Mouse (Mus musculus): ENCODE measurements around the gene Fam193a. TPM values are rescaled to one million over a fixed set of nuclear protein-coding genes. Genes with fewer than 3 reads are reported as not detected.

The Fam193a gene
- total RNA-seq (2022), result 10 to 100 TPM; 11.0 to 14.2 (median 11.5) TPM

DNA sequence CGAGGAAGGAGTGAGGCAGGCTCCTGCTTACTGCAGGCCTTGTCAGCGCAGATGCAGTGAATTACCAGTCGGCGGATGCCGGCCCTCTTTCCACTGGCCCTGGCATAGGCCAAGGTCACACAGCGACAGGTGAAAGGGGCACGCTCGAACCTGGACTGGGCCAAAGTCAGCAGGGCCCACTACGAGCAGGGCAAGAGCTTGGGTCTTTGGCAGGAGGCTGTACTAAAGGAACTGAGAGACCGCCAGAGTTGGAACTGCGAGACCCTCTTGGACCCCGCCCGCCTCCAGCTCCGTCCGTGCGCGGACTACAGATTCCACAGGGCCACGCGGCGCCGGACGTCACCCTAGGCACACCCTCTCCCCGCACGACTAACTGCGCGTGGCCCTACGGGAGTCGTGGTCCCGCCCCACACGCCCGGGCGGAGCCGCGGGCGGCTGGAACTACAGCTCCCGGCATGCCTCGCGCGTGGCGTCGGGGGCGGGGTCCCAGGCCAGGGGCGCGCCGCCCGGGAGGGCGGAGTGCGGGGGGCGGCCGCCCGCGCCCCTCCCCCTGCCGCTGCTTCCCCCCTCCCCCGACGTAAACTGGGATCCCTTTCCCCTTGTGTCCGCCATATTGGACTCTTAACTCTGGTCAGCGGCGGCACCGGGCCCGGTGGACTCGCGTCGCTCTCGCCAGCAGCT lies at the start of gene Fam193a:
Fam193a (plus strand) TSS at position 593 of the 681 bp plus-strand sequence.
- peak; percentile 93 to 97 for DNase-seq (ENCODE audit: low spot score in 2 of 2)

DNA sequence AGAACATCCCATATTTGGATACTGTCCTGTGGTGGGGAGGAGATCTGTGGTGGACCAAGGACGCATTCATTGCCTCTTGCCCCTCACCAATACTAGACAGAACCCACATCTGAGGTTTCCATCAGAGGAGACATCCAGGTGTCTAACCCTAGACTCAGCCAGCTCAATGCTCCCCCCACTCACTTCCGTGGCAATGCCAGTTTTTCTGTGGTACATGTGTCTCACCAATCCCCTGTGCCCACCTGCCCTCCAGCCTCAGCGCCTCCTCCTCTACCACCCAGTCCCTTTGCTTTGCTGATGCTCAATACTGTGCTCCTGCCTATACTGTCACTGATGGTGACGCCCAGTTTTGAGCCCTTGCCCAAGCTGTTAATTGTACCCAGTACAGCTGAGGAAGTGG lies 48.5 kb upstream of the Fam193a start:
- DNase-seq (ENCODE audit: low spot score in 2 of 2), result no peak

DNA sequence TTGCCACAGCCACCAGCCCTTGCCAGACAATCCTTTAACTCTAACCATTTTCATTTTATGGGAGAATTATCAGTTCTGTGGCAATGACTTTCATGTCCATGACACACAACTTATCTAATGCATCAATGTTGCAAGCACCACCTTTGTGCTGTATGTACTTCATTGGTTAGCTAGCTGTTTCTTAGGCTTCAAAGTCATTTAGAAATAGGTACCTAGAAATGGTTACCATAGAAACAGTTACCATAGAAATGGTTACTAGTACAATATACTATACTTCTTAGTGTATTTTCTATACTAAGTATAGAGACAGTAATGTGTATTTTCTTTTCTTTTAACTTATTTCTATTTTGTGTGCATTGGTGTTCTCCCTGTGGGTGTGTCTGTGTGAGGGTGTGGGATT lies 44.4 kb upstream of the Fam193a start:
- DNase-seq (ENCODE audit: low spot score in 2 of 2), result no peak

DNA sequence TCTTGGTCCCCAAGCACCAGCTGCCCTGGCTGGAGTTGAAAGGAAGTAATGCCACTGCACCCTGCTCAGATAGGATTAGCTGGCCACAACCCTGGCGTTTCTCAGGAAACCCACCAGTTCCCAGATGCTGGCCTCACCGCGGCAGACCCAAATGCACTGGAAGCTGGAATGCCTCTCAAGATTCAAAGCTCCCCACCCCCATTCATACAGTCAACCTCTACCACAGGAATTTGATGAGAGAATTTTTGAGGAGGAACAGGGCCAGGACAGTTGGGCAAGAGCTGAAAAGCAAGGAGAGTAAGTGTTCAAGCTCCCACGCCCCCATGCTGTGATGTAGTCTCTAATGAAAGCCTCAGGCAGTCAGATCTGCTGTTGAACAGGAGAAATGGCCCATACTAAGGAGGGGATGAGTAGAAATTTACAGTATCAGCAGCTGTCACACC lies 43.5 kb upstream of the Fam193a start:
- no peak for DNase-seq (ENCODE audit: low spot score in 2 of 2)

DNA sequence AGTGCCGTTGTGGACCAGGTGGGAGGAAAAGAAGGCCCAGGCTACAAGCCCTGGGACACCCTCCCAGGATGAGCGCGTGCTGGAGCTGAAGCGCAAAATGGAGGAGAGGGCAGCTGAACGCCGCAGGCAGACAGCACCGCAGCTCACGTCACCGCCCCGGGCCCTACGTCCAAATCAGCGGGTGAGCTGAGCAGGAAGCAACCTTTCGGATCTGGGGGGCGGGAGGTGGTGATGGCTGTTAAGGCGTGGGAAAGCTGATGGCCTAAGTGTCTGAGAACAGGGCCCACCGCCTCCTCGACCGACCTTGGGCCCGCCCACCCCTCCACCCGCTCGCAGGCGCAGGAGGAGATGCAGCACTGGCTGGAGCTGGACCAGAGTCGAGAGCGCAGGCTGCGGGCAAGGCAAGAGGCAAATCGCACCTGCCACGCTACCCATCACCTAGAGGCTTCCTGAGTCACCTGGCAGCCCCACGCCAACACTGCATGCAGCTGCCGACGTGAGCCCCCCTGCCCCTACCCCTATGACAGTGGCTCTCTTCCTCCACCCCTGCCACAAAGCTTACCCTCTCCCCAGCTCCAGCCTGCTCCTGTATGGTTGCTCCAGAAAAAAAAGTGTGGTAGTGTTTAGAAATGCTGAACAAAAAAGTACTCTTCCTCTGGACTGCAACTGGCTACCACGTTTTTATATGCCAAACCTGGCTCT lies 42.7 kb upstream of the Fam193a start:
- no peak for DNase-seq (ENCODE audit: low spot score in 2 of 2)

DNA sequence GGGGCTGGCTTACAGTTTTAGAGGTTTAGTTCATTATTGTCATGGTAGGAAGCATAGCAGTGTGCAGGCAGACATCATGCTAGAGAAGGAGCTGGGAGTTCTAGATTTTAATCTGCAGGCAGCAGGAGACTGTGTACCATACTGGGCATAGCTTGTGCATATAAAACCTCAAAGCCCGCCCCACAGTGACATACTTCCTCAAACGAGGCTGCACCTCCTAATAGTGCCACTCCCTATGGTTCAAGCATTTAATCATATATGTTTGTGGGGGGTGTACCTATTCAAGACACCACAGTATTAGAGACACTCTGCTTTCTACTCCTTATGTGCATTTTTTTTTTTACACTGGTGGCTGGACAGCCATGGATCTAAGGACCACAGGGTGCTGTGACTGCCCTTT lies 39.6 kb upstream of the Fam193a start:
- DNase-seq (ENCODE audit: low spot score in 2 of 2), result no peak

DNA sequence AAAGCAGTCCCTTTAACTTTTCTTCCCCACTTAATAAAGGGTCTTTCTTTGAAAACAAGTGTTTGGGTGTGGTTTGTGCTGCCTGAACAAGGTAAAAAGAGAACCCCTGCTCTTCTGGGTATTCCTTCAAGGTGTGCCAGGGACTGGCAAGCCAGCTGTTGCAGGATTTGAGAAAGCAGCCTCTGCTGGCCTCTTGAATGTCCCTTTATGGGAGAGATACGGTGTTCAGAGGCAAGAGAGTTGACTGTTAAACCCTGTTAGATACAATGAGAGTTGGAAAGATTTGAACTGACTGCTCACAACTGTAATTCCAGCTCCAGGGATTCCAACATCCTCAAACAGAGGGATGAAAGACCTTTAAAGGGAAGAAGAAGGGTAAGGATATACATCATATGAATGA lies 35.7 kb upstream of the Fam193a start:
- DNase-seq (ENCODE audit: low spot score in 2 of 2), result no peak

DNA sequence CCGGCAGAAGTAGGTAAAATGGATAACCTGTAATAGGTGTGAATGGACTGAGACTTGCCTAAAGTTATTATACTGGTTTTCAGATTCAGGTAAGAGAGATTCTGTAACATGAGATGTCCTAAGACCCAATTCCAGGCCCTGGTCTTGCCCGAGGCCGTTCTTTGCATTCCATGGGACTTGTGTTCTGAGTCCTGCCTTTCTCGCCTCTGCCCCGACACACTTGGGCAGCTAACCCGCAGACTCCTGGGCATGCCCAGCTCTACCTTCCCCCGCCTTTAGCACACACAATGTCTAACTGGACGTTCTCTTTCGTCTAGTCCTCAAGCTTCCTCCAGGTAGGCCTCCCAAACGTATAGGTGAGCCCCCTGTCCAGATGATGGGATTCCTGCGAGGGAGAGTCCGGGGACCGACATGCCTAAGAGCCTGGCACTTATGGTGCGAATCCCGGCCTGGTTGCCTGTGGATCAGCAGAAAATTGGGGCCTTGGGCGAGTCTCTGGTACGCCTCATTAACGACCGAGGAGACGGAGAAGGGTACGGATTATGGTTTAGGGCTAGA lies 34.1 kb upstream of the Fam193a start:
- DNase-seq (ENCODE audit: low spot score in 2 of 2), result peak in 1 of 2 experiments; percentile 10

DNA sequence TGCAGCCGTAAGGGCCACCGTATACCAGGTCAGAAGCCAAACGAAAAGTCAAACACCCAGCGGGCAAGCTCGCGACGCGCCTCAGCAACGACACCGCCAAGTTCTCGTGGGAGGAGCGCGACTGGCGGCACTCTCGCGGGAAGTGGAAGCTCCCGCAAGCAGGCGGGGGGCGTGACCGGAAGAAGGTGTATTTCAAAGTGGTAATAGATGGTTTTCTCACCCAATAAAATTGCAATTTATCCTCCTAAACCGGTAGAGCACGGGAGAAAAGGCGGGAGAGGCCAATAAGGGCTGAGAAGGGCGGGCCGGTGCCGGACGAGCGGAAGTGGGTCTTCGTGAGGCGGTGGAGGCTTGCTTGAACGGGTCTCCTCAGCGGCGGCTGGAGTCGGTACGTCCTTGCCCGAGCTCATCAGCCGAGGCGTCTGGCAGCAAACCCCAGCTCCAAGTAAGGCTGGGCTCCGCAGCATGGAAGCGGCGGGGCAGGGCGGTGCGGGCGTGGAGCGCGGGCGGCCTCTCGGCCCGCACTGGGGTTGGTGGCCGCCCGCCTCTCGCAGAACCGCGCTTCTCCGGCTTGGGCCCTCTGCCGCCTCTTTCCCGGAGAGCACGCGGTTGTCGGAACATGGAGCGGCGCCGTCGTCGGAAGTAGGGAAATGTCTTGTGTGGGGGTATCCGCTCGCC lies 33.5 kb upstream of the Fam193a start, which contains the start of gene Rnf4:
Rnf4 (plus strand) TSS at position 193 of the 678 bp plus-strand sequence.
- peak; percentile 97 for DNase-seq (ENCODE audit: low spot score in 2 of 2)

DNA sequence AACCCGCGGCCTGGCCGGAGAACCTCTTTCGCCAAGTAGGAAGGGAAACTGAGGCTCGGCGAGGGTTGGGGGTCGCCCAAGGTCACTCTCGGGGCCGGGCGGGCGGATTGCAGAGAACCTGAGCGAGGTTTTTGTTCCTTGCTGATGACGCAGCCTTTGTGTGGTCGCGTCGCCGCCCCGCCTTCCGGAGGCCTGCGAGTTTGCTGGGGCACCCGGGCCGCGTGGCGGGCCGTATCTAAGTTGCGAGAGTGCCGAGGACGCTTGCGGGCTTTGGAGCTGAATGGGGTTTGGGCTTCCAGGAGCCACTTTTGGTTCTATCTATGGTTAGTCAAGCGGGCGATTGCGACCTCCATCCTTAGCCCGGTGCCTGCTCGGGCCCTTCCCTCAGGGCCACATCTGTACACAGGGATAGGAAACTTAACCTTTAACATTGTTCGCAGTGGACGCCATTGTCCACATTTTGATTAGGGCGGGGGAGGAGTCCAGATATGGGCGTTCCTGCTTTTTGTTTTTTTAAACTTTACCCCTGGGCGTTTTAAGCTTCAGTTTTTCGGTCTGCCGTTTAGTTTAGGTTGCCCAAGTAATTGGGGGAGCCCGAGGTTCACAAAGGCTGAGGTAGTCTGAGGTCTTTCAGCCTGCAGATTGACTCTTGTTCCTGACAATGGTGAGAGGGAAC lies 32.8 kb upstream of the Fam193a start:
- peak in 1 of 2 experiments; percentile 18 for DNase-seq (ENCODE audit: low spot score in 2 of 2)

DNA sequence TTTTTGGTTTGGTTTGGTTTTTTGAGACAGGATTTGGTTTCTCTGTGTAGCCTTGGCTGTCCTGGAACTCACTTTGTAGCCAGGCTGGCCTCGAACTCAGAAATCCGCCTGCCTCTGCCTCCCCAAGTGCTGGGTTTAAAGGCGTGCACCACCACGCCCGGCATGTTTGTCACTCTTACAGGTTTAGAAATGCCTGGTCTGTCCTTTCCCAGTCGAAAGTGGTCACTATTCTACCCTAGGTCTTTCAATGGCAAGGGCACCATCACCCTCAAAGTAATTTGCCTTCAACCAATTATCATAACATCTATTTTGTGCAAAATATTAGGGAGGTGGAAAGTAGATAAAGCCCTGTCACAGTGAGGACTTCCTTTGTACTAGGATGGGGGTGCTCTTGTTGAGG lies 29.5 kb upstream of the Fam193a start:
- no peak for DNase-seq (ENCODE audit: low spot score in 2 of 2)

DNA sequence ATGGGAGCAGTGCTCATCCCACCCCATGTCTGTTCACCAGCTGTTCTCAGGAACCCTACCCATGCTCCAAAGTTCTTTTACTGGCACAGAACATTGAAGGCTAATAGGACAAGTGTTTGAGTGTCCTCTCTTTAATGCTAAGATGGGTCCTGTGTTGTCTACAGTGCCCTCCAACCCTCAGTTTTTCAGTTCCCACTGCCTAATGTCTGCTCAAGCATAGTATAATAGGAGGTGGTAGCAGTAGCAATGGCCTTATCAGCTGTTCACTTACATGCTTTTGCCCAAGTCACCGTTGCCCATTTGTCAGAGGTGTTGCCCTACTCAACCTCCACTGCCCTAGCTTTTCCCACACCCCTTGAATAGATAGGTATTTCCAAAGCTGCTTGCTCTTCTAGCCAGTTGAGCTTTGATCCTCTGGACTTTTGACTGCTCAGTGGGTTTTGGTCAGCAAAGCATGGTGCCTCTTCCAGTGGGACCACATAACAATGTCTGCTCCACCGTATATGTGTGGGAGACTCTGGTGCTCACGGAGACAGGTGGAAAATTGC lies 17.6 kb upstream of the Fam193a start:
- DNase-seq (ENCODE audit: low spot score in 2 of 2), result no peak

DNA sequence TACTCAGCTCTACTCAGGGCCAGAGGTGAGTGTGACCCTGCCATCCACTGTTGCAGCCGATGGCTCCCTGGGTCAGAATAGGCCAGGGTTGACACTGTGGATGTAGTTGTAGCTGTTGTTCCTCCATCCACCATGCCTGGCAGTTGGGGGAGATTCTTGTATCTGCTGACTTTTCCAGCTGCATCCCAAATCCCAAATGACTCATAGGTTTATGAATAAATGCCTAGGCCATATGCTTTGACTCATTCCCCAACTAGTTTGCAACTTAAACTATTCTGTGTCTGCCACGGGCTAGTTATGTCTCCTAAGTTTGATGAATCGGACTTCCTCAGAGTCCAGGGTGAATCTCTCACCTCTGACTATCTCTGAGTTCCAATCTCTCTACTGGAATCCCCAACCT lies 9.5 kb upstream of the Fam193a start:
- DNase-seq (ENCODE audit: low spot score in 2 of 2), result no peak

DNA sequence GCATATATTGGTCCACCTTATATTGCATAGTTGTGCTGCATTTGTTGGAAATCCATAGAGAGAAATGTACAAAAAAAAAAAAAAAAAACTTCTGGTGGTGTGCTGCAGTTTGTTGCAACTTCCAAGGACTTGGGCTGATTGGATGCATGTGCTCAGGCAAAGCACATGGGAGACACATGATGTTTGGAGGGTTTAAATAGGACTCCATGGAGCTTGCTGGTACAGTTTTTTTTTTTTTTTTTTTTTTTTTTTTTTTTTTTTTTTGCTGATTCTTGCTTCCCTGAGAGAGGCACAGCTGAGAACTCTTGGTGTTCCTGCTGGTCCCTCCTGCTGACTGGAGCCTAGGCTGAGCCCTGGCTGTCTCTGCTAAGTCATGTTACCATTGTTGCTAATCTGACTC lies 6.6 kb upstream of the Fam193a start:
- no peak for DNase-seq (ENCODE audit: low spot score in 2 of 2)

DNA sequence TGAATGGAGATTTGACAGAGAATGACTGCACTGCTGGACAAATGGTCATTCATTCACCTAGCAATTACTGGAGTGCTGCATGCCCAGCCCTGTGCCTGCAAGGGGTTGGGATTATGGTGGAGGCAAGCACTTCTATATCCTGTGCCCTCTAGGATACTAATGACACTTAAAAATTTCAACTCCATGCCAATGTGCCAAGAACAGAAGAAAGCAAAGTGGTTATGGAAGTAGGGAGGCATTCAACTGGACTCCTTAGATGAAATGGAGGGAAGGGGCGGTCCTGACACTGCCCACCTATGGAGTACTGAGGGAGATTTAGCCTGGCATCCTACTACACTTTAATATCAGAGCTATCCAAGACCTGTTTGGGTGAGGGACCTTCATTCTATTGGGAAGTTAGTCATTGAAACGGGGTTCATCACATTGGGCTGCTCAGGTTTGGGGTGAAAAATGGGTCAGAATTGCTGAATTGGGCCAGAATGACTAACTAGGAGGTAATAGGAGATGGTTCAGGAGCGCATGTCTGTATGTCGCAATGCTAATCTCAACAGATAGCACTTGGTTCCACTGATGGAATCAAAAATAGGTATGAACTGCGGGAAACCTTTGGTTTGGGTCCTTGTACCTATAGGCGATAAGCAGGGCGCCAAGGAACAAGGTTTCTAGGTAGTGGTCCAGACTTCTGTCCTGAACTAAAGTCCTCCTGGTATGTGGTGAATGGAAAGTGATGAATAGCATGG lies 1.0 kb upstream of the Fam193a start:
- no peak for DNase-seq (ENCODE audit: low spot score in 2 of 2)

DNA sequence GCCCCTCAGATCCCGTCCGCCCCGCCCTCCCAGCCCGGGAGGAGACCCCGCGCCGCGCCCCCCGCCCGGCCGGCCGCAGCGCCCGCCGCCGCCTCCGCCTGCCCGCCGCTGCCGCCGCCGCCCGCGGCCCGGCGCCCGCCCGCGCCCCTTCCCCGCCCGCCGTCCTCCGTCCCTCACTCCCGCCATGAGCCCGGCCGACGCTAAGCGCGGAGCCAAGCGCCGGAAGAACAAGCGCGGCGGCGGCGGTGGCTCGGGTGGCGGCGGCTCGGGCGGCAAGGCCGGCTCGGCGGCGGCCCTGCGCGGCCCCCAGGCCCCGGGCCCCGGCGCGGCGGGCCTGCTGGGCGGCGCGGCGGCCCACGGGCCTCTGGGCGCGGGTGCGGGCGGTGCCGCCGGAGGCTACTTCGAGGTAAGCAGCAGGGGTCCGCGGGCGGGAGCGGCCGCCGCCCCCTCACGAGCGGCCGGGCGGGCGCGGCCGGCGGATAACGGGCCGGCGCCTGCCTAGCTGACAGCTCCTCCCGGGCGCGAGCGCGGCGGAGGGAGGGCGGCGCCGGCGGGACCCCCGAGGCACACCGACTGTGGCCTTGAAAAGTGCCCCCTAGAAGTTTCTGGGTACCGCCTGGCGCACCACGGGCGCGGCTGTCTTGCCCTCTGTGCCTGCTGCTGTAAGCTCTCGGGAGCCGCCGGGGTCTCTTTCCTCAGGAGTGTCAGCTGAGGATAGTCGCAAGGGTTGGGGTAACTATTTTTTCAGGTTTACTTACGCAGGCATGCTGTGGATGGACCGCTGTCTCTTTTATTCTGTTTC lies 490 bp downstream of the Fam193a start:
- DNase-seq (ENCODE audit: low spot score in 2 of 2), result peak; percentile 7 to 16

DNA sequence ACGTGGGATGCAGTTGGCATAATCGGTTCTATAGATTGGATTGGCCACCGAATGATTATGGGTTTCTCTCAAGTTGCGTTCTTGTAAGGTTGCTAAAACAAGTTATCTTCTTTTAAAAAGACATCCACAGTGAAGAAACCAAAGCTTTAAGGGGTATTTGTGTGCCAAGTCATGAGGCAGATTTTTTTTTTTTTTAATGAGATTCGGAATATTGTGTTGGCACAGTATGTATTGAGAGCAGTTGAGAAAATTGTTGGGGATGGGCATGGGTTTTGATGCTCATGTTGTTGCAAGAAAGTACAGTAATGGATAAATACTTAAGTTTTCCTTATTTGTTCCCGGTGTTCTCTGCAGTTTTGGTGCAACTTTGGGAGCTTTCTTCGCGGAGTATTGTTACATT lies 1.1 kb downstream of the Fam193a start:
- DNase-seq (ENCODE audit: low spot score in 2 of 2), result no peak

DNA sequence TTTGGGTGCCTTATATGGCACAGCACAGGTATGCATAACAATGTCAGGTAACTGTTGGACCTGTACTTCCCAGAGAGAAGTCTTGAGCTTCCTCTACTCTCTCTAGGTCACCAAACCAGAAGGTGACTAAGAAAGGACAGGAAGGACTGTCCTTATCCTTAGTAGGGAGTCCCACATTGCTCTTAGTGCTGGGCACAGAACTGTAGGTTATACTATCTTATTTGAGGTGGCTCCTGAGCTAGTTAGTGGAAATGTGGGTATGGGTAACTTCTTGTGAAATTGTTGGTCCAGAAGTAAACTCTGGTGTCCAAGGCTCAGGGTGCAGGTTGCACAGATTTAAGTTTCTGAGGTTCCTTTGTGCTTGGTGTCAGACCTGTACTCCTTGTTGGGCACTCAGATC lies 2.4 kb downstream of the Fam193a start:
- no peak for DNase-seq (ENCODE audit: low spot score in 2 of 2)

DNA sequence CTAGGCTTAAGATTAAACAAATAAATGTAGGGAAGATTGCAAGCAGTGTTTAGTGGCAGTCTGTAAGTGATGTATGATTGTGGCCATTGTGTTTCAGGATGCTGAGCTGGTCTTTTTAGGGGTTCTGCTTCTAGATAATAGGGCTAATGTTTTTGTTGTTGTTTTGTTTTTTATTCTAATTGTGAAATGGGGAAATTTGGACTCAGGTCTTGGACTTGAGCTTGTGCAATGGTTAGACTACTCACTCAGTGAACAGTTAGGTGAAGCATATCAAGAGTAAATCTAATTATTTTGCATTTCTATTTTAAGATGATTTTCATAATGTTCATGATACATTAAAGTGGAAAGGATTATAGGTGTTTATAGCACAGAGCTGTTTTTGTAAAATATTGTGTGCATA lies 2.8 kb downstream of the Fam193a start:
- DNase-seq (ENCODE audit: low spot score in 2 of 2), result no peak

DNA sequence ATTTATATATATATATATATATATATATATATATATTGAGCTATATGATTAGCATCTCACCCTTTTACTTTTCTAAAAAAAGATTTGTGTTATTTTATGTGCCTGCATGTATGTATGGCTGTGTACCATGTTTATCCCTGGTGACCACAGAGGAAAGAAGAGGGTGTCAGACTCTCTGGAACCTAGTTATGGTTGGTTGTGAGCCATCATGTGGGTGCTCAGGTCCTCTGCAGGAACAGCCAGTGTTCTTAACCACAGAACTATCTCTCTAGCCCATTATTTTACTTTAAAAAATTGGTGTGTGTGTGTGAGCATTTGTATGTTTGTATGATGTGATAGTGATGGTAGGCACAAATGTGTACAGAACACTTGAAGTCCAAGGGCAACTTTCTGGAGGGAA lies 9.1 kb downstream of the Fam193a start:
- no peak for DNase-seq (ENCODE audit: low spot score in 2 of 2)
